Mouse (Mus musculus) liver, postnatal 0 days (tissue): ENCODE measurements at regions not wholly inside any gene's neighbourhood (a gene's known extent, or its start where the extent isn't known, plus 50 kb on each side); places are given as distances from the start of the nearest gene placed in this dataset.

Source experiments
- CTCF ChIP-seq: sonication (generic); IDR thresholded peaks from 2 replicates; pipeline ENCODE4 v1.5.1; 2016; ENCODE audit warnings: antibody characterized with exemption, low read depth
- EP300 ChIP-seq: IDR thresholded peaks from 2 replicates; pipeline ENCODE4 v1.6.1; 2016; ENCODE audit warnings: antibody characterized with exemption, low read depth, mild to moderate bottlenecking

DNA sequence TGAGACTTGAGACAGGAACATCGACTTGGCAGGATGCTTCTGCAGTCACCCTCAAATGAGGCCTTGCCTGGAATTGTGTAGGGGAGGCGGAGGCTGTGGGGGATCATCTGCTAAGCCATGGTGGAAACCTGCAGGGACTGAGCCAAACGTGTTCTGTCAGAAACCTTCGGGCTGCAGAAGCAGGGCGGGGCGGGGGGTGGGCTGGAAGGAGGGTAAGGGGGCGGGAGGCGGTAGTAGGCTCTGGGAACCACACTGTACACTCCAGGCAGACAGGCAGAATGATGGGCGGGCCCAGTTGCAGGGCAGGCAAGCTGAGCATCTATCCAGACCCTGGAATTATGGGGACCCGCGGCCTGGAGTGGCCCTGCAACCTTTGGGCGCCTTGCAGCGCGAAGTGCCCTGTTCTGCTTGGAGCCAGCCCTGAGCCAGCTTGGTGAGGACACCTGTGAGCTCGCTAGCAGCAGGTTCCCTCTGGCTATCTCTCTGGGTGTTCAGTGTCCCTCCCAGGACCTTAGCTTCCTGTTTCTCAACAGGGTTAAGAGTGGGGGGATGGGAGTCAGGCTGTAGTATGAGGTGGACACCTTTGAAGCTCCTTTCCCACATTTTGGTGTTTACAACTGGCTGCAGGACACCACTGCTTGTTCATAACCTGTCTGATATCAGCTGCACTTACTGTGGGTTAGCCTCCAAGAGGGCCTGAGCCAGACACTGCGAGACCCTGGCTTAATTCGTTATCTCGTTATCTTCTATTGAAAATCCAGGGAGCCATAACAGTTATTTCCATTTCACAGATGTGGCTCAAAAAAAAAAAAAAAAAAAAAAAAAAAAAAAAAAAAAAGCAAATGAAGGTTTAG, 102.1 kb upstream of the Vps41 start:
- no peak for TF ChIP-seq CTCF
- no peak for TF ChIP-seq EP300
